Mouse (Mus musculus): ENCODE measurements at regions not wholly inside any gene's neighbourhood (a gene's known extent, or its start where the extent isn't known, plus 50 kb on each side); places are given as distances from the start of the nearest gene placed in this dataset.
A peak's percentile ranks its signal among the peaks of the same experiment; 100 is the strongest.

GRCm38 (mm10) chr3:100773237-100773636, 52.0 kb upstream of the Vtcn1 start:
- DNase-seq, result no peak

DNA sequence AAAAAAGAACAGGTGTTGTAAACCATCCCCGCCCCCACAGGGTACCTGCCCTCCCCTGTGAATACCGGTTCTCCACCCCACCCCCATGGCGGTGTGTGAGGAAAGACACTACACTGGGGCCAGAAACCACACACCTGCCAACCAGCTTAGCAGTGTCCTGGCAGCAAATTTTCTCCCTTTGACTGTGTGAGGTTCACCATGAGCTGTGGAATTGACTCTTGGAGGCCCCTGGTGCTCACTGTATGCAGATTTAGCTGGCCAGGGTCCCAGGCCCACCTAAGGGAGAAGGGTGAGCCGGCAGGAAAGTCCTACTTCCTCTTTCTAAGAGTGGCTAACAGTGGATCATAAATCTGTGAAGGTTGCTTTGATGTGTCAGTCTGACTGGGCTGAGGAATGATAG, 53.9 kb upstream of the Vtcn1 start:
- no peak for DNase-seq

DNA sequence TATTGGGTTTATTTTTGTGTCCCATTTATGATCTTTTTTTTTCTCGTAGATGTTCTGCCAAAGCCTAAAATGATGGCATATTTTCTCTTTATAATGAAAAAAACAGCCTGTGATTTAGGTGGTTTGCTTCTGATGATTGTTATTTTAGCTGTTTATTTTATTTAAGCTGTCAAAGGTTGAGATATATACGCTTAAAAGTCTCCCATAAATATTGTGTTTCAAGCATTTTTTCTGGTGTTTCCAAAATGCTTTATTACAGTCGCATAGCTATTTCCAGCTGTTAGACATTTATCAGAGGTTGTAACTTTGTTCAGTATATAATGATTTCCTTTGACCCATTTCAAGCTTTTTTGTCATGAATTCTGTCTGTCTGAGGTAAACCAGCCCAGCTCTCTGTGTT, 54.4 kb upstream of the Vtcn1 start:
- no peak for DNase-seq

- no peak for DNase-seq
Observed at GRCm38 (mm10) chr3:100769146-100769545, 56.1 kb upstream of the Vtcn1 start.

GRCm38 (mm10) chr3:100768170-100768624, 57.1 kb upstream of the Vtcn1 start:
- DNase-seq, result peak; percentile 38

DNA sequence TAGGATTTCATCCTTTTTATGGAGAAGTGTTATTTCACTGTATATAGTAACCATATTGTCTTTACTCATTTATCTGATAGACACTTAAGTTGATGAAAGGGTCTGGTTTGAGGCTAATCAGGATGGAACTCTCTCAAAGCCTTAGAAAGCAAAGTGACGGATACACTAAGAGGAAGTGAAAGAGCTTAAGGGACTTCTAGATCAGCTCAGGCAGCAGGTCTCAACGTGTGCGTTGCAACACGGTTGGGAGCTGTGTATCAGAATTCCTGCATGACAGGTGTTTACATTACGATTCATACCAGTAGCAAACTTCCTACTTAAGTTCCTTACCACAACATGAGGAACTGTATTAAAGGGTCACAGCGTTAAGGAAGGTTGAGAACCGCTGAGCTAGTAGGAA, 59.9 kb upstream of the Vtcn1 start:
- DNase-seq, result no peak

GRCm38 (mm10) chr3:100762895-100763294, 62.4 kb upstream of the Vtcn1 start:
- no peak for DNase-seq

GRCm38 (mm10) chr3:100759091-100759941, 65.9 kb upstream of the Vtcn1 start:
- no peak for DNase-seq

DNA sequence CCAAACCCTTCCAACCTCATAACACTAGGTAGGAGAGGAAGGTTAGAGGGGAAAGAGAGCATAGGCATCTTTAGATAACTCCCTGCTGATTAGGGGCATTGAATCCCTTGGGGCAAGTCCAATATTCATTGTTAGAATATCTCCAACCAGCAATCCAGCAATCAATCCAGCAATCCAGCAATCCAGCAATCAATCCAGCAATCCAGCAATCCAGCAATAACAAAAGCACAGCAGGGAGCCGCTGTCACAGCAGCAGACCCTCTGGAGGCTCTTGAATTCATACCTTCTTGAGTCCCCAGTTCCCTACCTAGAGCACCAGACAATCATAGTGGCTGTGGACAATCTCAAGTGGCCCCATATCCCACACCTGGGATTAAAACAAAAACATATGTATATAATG, 69.4 kb upstream of the Man1a2 start:
- no peak for DNase-seq

GRCm38 (mm10) chr3:100751211-100751610, 65.9 kb upstream of the Man1a2 start:
- no peak for DNase-seq

DNA sequence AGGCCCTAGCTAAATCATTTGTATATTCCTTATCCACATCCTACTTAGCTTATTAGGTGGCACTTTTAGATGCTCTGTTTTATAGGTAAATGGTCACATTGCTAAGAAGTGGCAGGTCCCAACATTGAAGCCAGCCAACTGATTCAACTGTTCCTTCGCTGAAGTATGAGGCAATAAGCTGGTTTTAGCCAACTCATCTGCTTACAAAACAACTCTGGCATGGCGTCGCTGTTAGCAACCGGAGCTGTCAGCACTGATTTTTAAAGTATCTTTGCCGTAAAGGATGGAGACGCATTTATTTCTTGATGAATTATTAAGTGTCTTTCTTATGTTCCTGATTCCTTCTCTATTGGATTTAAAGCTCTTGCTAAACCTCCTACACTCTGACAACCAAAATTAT, 63.4 kb upstream of the Man1a2 start:
- no peak for DNase-seq

DNA sequence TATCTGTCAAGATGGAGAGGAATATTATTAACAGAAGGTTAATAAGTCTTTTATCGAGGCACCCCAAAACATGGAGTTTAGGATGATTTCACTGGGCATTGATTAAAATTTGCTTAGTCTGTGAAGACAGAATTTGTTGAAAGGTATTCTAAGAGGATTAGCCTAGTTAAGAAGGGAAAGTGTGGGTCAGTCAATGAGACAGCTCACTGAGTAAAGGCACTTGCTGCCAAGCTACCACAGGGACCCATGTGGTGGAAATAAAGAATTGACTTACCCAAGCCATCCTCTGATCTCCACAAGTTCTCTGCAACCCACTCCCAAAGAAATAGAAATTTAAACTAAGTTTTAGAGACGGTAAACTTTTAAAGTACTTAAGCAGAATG, 63.0 kb upstream of the Man1a2 start:
- no peak for DNase-seq

DNA sequence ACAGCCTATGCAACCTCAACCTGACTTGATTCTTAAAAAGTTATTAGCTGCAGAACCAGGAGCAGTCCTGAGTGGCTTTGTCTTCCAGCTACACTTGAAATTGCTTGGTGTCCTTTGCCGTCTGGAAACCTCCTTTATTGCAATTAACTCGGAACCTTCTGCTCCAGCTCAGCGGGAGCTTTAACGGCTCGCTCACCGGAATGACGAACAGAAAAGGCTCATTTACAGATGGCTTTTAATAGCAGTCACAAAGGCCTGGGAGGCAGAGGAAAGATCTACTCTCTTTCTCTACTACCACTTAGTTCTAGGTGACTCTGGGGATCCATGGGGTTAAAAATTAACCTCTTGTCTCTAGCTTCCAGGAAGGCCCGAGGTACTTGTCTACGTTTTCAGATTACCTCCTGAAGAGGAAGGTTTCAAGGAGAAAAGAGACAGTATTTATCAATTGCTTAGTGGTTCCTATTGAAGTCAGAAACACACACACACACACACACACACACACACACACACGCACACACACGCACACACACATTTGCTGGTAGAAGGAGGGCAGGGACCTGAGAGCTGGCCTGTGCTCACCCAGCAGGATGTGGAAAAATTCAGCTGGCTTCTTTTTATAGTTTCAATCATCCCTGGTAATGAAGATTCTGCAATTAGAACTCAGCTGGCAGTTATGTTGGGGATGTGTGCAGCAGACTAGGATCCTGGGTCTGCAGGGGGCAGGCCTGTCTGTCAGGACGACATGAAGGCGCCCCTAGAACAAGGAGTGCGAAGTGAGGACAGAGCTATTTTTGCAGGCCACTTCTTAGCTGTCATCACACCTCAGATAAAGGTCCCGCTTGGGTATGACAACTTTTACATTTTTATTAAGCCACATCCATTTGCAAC, 62.4 kb upstream of the Man1a2 start:
- peak; percentile 30 for DNase-seq

DNA sequence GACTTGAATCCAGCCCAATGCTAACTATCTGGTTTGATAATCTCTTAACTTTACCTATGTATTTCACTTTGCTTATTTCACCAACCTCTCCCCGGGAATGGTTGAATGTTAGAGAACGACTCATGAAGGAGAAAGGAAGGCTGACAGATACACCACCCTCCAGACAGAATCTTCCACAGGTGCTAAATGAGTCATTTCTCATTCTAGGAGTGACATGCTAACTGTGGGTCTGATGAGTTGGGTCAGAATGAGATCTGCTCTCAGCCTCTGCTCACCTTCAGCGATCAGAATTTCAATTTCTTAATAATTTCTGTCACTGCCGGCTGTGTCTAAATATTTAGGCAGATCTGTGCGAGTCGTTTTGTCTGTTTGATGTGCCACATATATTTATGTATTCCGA, 52.4 kb upstream of the Man1a2 start:
- no peak for DNase-seq

- no peak for DNase-seq
Observed at GRCm38 (mm10) chr3:100736539-100736938, 51.2 kb upstream of the Man1a2 start.

Measured in kidney, adult 9 months (tissue).